Mouse (Mus musculus) brain, adult 2 months (tissue): Measurements from ENCODE around the gene Spcs2.

Source experiments
- DNase-seq: peaks from one replicate; pipeline ENCODE4 v3.0.0; 2011; ENCODE audit warnings: low read depth, low spot score

Spcs2 gene

GRCm38 (mm10) chr7:99863362-99863761, at the start of gene Spcs2:
Spcs2 (minus strand) TSS chr7:99863462.
- no peak for DNase-seq

GRCm38 (mm10) chr7:99911038-99911437, 47.8 kb upstream of the Spcs2 start:
- no peak for DNase-seq

GRCm38 (mm10) chr7:99907463-99907862, 44.2 kb upstream of the Spcs2 start:
- DNase-seq = no peak

- DNase-seq = no peak
Measured at GRCm38 (mm10) chr7:99906346-99906745, 43.1 kb upstream of the Spcs2 start.

GRCm38 (mm10) chr7:99904421-99905005, 41.3 kb upstream of the Spcs2 start:
- DNase-seq = no peak

GRCm38 (mm10) chr7:99902918-99903665, 39.8 kb upstream of the Spcs2 start:
- peak; percentile 59 for DNase-seq

- peak; percentile 86 for DNase-seq
Measured at GRCm38 (mm10) chr7:99902208-99902607, 38.9 kb upstream of the Spcs2 start.

GRCm38 (mm10) chr7:99896905-99897304, 33.6 kb upstream of the Spcs2 start:
- DNase-seq = no peak

GRCm38 (mm10) chr7:99894478-99894877, 31.2 kb upstream of the Spcs2 start:
- no peak for DNase-seq

- DNase-seq = no peak
Measured at GRCm38 (mm10) chr7:99893967-99894366, 30.7 kb upstream of the Spcs2 start.

- no peak for DNase-seq
Measured at GRCm38 (mm10) chr7:99892351-99892750, 29.1 kb upstream of the Spcs2 start.

- DNase-seq = peak; percentile 66
Measured at GRCm38 (mm10) chr7:99891471-99891870, 28.2 kb upstream of the Spcs2 start.

GRCm38 (mm10) chr7:99890168-99890755, 27.0 kb upstream of the Spcs2 start:
- DNase-seq = peak; percentile 53

GRCm38 (mm10) chr7:99889175-99889880, 26.1 kb upstream of the Spcs2 start:
- DNase-seq = peak; percentile 68

- DNase-seq = no peak
Measured at GRCm38 (mm10) chr7:99887743-99888142, 24.5 kb upstream of the Spcs2 start.

- DNase-seq = no peak
Measured at GRCm38 (mm10) chr7:99887230-99887735, 24.0 kb upstream of the Spcs2 start.

GRCm38 (mm10) chr7:99878254-99878653, 15.0 kb upstream of the Spcs2 start:
- DNase-seq = peak; percentile 79

- peak; percentile 93 for DNase-seq
Measured at GRCm38 (mm10) chr7:99876345-99876744, 13.1 kb upstream of the Spcs2 start.

GRCm38 (mm10) chr7:99875891-99876290, 12.6 kb upstream of the Spcs2 start:
- peak; percentile 30 for DNase-seq

- DNase-seq = no peak
Measured at GRCm38 (mm10) chr7:99873965-99874364, 10.7 kb upstream of the Spcs2 start.

- DNase-seq = no peak
Measured at GRCm38 (mm10) chr7:99869296-99869695, 6.0 kb upstream of the Spcs2 start.

- no peak for DNase-seq
Measured at GRCm38 (mm10) chr7:99865219-99865618, 2.0 kb upstream of the Spcs2 start.
